Mouse (Mus musculus): ENCODE results near the gene Kif22. TPM values are rescaled to one million over a fixed set of nuclear protein-coding genes. Genes with fewer than 3 reads are reported as not detected.
A peak's percentile ranks its signal among the peaks of the same experiment; 100 is the strongest.

Kif22 gene
- polyA plus RNA-seq, 1 experiment from 2014 or later: 153 TPM

DNA sequence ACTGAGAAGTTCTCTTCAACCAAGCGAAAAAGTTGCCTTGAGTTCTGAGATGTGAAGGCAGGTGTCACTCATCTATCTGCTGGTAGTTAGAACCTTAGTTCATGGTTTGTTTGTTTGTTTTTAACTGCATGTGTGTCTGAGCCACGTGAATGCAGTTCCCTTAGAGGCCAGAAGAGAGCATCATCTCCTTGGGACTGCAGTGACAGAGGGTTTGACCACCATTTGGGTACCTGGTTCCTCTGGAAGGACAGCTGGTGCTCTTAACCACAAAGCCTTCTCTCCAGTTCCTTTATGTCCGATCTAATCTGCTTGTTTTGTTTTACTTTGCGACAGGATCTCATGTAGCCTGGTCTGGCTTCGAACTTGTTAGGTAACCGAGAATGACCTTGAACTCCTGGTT, 23.3 kb upstream of the Kif22 start:
- ATAC-seq (ENCODE audit: low read depth): no peak
- Histone ChIP-seq H3K4me2 (ENCODE audit: low read depth, low read length) (no peak overlapping the region), H3K4me1 (replicated peaks; ENCODE audit: control insufficient read depth, insufficient read depth, low read length) (no peaks in the 10 kb centered on the region), H3K9ac (ENCODE audit: low read length) (no peak overlapping the region), H3K9me3 (ENCODE audit: control insufficient read depth, low read length) (no peaks in the 10 kb centered on the region), H3K36me3 (ENCODE audit: control insufficient read depth, insufficient read depth, low read length) (no peaks in the 10 kb centered on the region), H3K27ac (ENCODE audit: low read length) (no peak overlapping the region), H3K27me3 (ENCODE audit: control insufficient read depth, insufficient read depth, low read depth, low read length) (no peaks in the 10 kb centered on the region), H3K4me3 (ENCODE audit: low read length) (no peak overlapping the region)
- WGBS: 77% methylated on average over 6 of the region's 6 CpGs

DNA sequence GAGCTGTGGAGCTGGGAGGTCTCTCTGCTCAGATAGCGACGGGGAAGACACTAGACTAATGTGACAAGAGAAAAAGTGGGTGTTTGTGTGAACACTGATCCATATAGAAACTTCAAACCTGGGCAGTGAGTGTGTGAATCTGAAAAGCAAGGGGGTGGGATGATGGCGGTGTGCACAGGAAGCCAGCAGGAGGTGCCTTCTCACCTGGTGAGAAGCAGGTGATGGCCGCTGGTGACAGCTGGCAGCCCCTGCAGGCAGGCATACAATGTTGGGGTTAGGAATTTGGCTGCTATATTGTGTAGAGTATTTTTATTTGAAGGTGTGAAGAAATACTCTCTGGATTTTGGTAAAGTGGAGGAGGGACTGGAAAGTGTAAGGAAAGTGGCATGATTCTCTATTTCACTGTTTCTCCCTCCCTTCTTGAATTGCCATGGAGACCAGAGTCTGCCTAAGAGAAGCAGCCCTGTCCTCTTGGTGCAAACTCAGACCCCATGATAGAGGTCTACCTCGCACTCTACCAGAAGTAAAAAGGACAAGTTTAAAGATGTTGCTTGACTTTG, 12.8 kb upstream of the Kif22 start:
- no peaks in the 10 kb centered on the region for H3K9me3 ChIP-seq (ENCODE audit: control insufficient read depth, low read length)
- no peak overlapping the region for H3K4me3 ChIP-seq (ENCODE audit: low read length)
- H3K9ac ChIP-seq (ENCODE audit: low read length): no peak overlapping the region
- no peaks in the 10 kb centered on the region for H3K36me3 ChIP-seq (ENCODE audit: control insufficient read depth, insufficient read depth, low read length)
- no peak for ATAC-seq (ENCODE audit: low read depth)
- no peaks in the 10 kb centered on the region for H3K4me1 ChIP-seq (replicated peaks; ENCODE audit: control insufficient read depth, insufficient read depth, low read length)
- 42% methylated on average over 5 of the region's 5 CpGs for WGBS
- peaks cover 3% of the 10 kb centered on the region; the same call in 1 of the 2 replicates for H3K27me3 ChIP-seq (ENCODE audit: control insufficient read depth, insufficient read depth, low read depth, low read length)
- no peak overlapping the region for H3K27ac ChIP-seq (ENCODE audit: low read length)
- H3K4me2 ChIP-seq (ENCODE audit: low read depth, low read length): no peak overlapping the region

DNA sequence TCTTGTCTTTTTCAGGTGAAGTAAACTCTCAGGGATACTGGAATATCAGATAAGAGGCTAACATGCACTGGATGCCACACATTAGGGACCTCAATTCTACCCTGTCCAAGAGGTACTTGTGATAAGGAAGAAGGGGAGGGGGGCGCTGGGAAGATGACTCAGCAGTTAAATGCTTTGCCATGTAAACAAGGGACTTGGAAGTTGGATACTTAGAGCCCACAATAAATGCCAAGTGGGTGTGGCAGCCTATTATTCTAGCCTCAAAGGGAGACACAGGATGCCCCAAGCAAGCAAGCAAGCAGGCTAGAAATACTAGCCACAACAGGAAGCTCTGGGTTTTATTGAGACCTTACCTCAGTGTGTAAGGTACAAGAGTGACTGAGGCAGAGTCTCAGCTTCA, 11.0 kb downstream of the Kif22 start:
- WGBS: 48% methylated on average over 1 of the region's 1 CpGs
- Histone ChIP-seq H3K27me3 (ENCODE audit: control insufficient read depth, insufficient read depth, low read depth, low read length) (no peaks in the 10 kb centered on the region), H3K9ac (ENCODE audit: low read length) (no peak overlapping the region), H3K36me3 (ENCODE audit: control insufficient read depth, insufficient read depth, low read length) (peaks cover 55% of the 10 kb centered on the region), H3K9me3 (ENCODE audit: control insufficient read depth, low read length) (no peaks in the 10 kb centered on the region), H3K27ac (ENCODE audit: low read length) (no peak overlapping the region), H3K4me1 (replicated peaks; ENCODE audit: control insufficient read depth, insufficient read depth, low read length) (peaks cover 8% of the 10 kb centered on the region), H3K4me2 (ENCODE audit: low read depth, low read length) (no peak overlapping the region), H3K4me3 (ENCODE audit: low read length) (no peak overlapping the region)
- no peak for ATAC-seq (ENCODE audit: low read depth)

DNA sequence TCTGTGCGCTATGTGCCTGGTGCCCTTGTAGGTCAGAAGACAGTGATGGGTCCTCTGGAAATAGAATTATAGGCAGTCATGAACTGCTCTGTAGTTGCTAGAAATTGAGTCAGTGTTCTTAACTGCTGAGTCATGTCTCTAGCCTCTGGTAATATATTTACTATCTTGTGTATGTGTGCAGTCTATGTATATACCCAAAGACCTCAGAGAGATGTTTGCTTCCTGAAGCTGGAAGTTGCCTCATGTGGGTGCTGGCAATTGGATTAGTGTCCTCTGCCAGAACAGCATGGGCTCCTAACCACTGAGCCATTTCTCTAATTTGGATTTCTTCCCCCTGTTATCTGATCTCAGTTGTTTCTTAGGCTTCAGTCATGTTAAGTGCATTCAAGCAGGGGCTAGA, 12.1 kb downstream of the Kif22 start:
- H3K4me3 ChIP-seq (ENCODE audit: low read length): no peak overlapping the region
- no peak overlapping the region for H3K4me2 ChIP-seq (ENCODE audit: low read depth, low read length)
- peaks cover 50% of the 10 kb centered on the region for H3K36me3 ChIP-seq (ENCODE audit: control insufficient read depth, insufficient read depth, low read length)
- peaks cover 8% of the 10 kb centered on the region for H3K4me1 ChIP-seq (replicated peaks; ENCODE audit: control insufficient read depth, insufficient read depth, low read length)
- H3K27me3 ChIP-seq (ENCODE audit: control insufficient read depth, insufficient read depth, low read depth, low read length): no peaks in the 10 kb centered on the region
- no peaks in the 10 kb centered on the region for H3K9me3 ChIP-seq (ENCODE audit: control insufficient read depth, low read length)
- 95% methylated on average over 1 of the region's 1 CpGs for WGBS
- no peak overlapping the region for H3K27ac ChIP-seq (ENCODE audit: low read length)
- no peak overlapping the region for H3K9ac ChIP-seq (ENCODE audit: low read length)
- ATAC-seq (ENCODE audit: low read depth): no peak

DNA sequence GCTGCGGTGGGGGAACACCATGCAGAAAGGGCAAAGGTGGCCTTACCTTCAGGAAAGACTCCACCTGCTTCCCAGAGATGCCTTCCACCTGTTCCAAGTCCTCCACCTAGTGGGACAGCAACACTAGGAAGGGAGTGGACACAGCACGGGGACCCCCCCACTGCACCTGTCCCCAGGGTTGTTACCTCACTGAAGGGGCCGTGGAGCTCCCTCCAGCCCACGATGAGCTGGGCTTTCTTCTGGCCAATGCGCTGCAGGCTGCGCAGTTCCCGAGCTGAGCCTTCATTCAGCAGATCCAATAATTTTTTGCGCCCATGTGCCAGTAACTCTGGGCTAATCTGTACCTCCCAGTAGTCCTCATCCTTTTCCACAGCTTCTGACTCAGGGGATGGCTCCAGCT, 14.4 kb downstream of the Kif22 start:
- peak overlapping the region; percentile 77 for H3K4me2 ChIP-seq (ENCODE audit: low read depth, low read length)
- peaks cover 26% of the 10 kb centered on the region for H3K4me1 ChIP-seq (replicated peaks; ENCODE audit: control insufficient read depth, insufficient read depth, low read length)
- no peaks in the 10 kb centered on the region for H3K27me3 ChIP-seq (ENCODE audit: control insufficient read depth, insufficient read depth, low read depth, low read length)
- peak overlapping the region; percentile 94 for H3K4me3 ChIP-seq (ENCODE audit: low read length)
- peak overlapping the region; percentile 75 for H3K9ac ChIP-seq (ENCODE audit: low read length)
- H3K27ac ChIP-seq (ENCODE audit: low read length): peak overlapping the region; percentile 99
- WGBS: 53% methylated on average over 8 of the region's 8 CpGs
- H3K9me3 ChIP-seq (ENCODE audit: control insufficient read depth, low read length): no peaks in the 10 kb centered on the region
- H3K36me3 ChIP-seq (ENCODE audit: control insufficient read depth, insufficient read depth, low read length): peaks cover 45% of the 10 kb centered on the region
- no peak for ATAC-seq (ENCODE audit: low read depth)

DNA sequence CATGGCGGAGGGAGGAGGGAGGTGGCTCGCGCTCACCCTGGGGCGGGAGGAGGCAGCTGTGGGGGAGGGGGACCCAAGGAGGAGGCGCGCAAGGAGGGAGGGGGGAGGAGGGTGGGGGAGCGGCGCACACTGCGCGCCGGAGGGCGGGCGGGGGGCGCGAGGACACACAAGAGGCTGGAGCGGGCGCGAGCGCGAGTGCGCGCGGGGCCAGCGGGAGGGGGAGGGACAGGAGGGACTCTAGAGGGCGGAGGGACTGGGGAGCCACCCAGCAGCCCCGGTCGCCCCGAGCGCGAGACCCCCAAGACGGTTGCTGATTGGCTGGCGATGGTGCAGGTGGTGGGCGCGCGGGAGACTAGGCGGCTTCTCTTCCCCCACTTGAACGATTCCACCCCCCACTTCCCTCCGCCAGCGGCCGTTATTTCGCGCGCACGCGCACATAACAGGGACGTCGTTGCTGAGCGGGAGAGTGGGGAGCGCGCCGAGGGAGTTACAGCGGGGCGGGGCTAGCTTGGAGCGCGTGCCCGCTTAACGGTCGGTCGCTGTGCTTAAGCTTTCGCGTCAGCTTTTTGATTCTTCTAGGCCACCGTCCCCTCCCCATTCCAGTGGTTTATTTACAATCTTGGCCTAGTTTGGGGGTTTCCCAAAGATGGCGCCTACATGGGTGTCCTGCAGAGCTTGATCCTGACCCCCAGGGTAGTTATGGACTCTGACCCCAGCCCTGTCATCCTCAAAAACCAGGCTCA, 15.1 kb downstream of the Kif22 start, which contains the start of gene Maz:
Maz (minus strand) TSS at position 54 of the 743 bp plus-strand sequence.
- no peaks in the 10 kb centered on the region for H3K9me3 ChIP-seq (ENCODE audit: control insufficient read depth, low read length)
- peak within 1 kb of the TSS; percentile 99 for H3K27ac ChIP-seq (ENCODE audit: low read length)
- peak within 1 kb of the TSS; percentile 94 for H3K4me3 ChIP-seq (ENCODE audit: low read length)
- H3K27me3 ChIP-seq (ENCODE audit: control insufficient read depth, insufficient read depth, low read depth, low read length): no peaks in the 10 kb centered on the region
- peak; percentile 93 for ATAC-seq (ENCODE audit: low read depth)
- H3K4me1 ChIP-seq (replicated peaks; ENCODE audit: control insufficient read depth, insufficient read depth, low read length): peaks cover 30% of the 10 kb centered on the region
- under 1% methylated on average over 44 of the region's 63 CpGs for WGBS
- peak within 1 kb of the TSS; percentile 99 for H3K9ac ChIP-seq (ENCODE audit: low read length)
- H3K4me2 ChIP-seq (ENCODE audit: low read depth, low read length): peak within 1 kb of the TSS; percentile 96
- H3K36me3 ChIP-seq (ENCODE audit: control insufficient read depth, insufficient read depth, low read length): peaks cover 45% of the 10 kb centered on the region

DNA sequence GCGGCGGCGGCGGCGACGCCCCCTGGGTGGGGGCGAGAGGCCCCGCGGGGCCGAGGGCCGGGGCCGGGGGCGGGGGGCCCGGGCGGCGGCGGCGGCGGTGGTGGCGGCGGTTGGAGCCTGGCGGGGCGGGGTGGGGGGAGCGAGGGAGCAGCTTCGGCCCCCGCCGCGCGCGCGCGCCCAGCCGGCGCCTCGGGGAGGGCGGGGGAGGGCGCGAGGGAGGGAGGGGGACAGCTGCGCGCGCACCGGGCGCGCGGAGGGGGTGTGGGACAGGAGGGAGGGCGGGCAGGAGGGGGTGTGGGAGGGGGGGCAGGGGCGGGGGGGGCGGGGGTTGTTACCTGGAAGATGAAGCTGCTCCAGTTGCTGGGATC, 15.7 kb downstream of the Kif22 start:
- no peak; the same call in 1 of the 2 replicates for ATAC-seq (ENCODE audit: low read depth)
- H3K4me1 ChIP-seq (replicated peaks; ENCODE audit: control insufficient read depth, insufficient read depth, low read length): peaks cover 35% of the 10 kb centered on the region
- peak overlapping the region; percentile 99 for H3K9ac ChIP-seq (ENCODE audit: low read length)
- no peaks in the 10 kb centered on the region for H3K9me3 ChIP-seq (ENCODE audit: control insufficient read depth, low read length)
- WGBS: 0% methylated on average over 4 of the region's 48 CpGs
- peak overlapping the region; percentile 94 for H3K4me3 ChIP-seq (ENCODE audit: low read length)
- peak overlapping the region; percentile 99 for H3K27ac ChIP-seq (ENCODE audit: low read length)
- H3K27me3 ChIP-seq (ENCODE audit: control insufficient read depth, insufficient read depth, low read depth, low read length): no peaks in the 10 kb centered on the region
- peak overlapping the region; percentile 96 for H3K4me2 ChIP-seq (ENCODE audit: low read depth, low read length)
- H3K36me3 ChIP-seq (ENCODE audit: control insufficient read depth, insufficient read depth, low read length): peaks cover 42% of the 10 kb centered on the region

DNA sequence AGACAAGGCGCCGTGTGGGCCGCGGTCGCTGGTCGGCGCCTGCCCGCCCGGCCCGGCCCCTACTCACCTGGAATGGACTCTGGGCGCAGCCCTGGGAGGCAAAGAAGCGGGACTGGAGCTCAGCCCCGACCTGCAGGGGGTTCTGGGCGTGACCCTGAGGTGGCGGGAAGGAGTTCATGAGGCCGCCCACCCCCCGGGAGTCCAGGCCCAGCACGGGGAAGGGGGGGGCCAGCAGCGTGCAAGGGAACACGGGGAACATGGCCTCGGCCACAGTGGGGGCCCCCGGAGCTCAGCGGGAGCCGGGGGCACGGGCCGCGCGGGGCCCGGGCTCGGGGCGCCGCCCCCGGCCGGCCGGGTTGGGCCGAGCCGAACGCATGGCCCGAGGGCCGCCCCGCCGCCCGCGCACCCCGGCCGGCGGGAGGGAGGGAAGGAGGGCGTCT, 16.1 kb downstream of the Kif22 start:
- Histone ChIP-seq H3K4me1 (replicated peaks; ENCODE audit: control insufficient read depth, insufficient read depth, low read length) (peaks cover 39% of the 10 kb centered on the region), H3K27ac (ENCODE audit: low read length) (peak overlapping the region; percentile 99), H3K27me3 (ENCODE audit: control insufficient read depth, insufficient read depth, low read depth, low read length) (no peaks in the 10 kb centered on the region), H3K4me2 (ENCODE audit: low read depth, low read length) (peak overlapping the region; percentile 96), H3K9ac (ENCODE audit: low read length) (peak overlapping the region; percentile 99), H3K9me3 (ENCODE audit: control insufficient read depth, low read length) (no peaks in the 10 kb centered on the region), H3K4me3 (ENCODE audit: low read length) (peak overlapping the region; percentile 94), H3K36me3 (ENCODE audit: control insufficient read depth, insufficient read depth, low read length) (peaks cover 38% of the 10 kb centered on the region)
- ATAC-seq (ENCODE audit: low read depth): peak; percentile 29
- WGBS: 0% methylated on average over 9 of the region's 48 CpGs

DNA sequence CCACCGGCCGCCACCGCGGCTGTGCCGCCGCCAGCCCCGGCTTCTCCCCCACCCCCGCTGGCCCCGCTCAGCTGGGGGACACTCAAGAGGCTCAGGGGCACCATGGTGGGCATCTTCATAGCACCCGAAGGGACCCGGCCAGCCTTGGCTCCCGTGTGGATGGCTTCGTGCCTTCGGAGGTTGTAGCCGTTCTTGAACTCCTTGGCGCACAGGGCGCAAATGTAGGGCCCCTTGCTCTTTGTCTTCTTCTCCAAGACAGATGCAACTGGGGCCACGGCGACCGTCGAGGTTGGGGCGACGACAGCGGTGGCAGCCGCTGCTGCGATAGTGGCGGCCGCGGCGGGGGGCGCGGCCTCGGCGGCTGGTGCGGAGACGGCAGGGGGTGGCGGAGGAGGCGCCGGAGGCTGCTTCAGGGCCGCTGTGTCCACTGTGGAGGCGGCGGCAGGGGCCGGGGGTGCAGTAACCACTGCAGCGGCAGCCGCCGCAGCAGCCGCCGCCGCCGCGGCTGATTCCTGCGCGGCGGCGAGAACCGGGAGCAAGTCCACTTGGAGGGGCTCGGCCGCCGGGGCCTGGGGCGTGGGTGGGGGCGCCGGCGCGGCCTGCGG, 16.6 kb downstream of the Kif22 start:
- peak overlapping the region; percentile 94 for H3K4me3 ChIP-seq (ENCODE audit: low read length)
- peaks cover 42% of the 10 kb centered on the region for H3K4me1 ChIP-seq (replicated peaks; ENCODE audit: control insufficient read depth, insufficient read depth, low read length)
- peak overlapping the region; percentile 99 for H3K9ac ChIP-seq (ENCODE audit: low read length)
- no peaks in the 10 kb centered on the region for H3K27me3 ChIP-seq (ENCODE audit: control insufficient read depth, insufficient read depth, low read depth, low read length)
- peak overlapping the region; percentile 99 for H3K27ac ChIP-seq (ENCODE audit: low read length)
- no peak for ATAC-seq (ENCODE audit: low read depth)
- H3K4me2 ChIP-seq (ENCODE audit: low read depth, low read length): peak overlapping the region; percentile 96
- peaks cover 33% of the 10 kb centered on the region for H3K36me3 ChIP-seq (ENCODE audit: control insufficient read depth, insufficient read depth, low read length)
- no peaks in the 10 kb centered on the region for H3K9me3 ChIP-seq (ENCODE audit: control insufficient read depth, low read length)
- WGBS: 0% methylated on average over 53 of the region's 65 CpGs
